10 mouse cellular contexts compared by ENCODE assay signal in the genomic region with DNA sequence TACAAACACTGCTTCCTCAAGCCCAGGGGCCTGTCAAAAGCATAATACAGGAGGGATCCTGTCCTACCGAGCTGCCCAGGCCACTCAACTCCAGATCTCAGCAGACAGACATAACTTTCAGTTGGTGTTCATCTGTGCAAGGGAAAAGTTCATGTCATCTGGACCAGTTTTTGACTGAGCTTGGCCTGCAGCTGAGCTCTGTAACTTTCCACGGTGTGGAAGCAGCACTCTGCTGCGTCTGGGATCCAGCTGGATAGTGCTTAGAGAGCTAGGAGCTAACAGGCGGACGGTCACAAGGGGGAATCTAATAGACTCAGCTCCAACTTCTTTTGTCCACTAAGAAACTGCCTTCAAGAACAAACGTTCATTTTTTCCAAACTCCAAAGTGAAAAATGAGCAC.
A peak's percentile ranks its signal among the peaks of the same experiment; 100 is the strongest.
DNase-seq lines count a peak whose midpoint lies in the region; ATAC-seq lines count a peak whose summit lies in the region.
"Had no signal": no experiment of that assay in that cellular context is flagged by ENCODE, and none has a peak within 500 bp of the region (broad histone marks: within the 10 kb centered on the region; RNA-seq: fewer than 3 reads in every experiment).

No protein-coding gene starts in this region.

- peak; percentile 51 for DNase-seq in NIH3T3 (ENCODE audit: low read depth)
- DNase-seq in embryo, embryonic 11 days: peak; percentile 32
- no peak for DNase-seq in neural tube, embryonic 10.5 days (ENCODE audit: extremely low spot score, low spot score)
- DNase-seq in left cerebral cortex, postnatal 4 days: no peak
- no peak for DNase-seq in thymus, adult 18-20 months

- no peak overlapping the region for H3K4me3 ChIP-seq in heart, embryonic 13.5 days
- no peak overlapping the region for H3K4me3 ChIP-seq in limb, embryonic 12.5 days (replicated peaks)
- H3K4me3 ChIP-seq: erythroblast, embryonic 14.5 days had no signal

- no peak for ATAC-seq in heart, embryonic 13.5 days (ENCODE audit: extremely low read depth, insufficient number of reproducible peaks, low FRiP score, low TSS enrichment)
- no peak for ATAC-seq in limb, embryonic 12.5 days (ENCODE audit: insufficient number of reproducible peaks, insufficient read depth, low FRiP score, low TSS enrichment, low read depth)
- ATAC-seq in megakaryocyte, adult 5-6 weeks (ENCODE audit: poor library complexity, severe bottlenecking): no peak
- ATAC-seq: Patski had no signal

- peaks cover 28% of the 10 kb centered on the region for H3K4me1 ChIP-seq in heart, embryonic 13.5 days
- no peaks in the 10 kb centered on the region for H3K4me1 ChIP-seq in limb, embryonic 12.5 days (replicated peaks)

- no peak overlapping the region for H3K9ac ChIP-seq in heart, embryonic 13.5 days
- no peak overlapping the region for H3K9ac ChIP-seq in limb, embryonic 12.5 days (replicated peaks)

- peak overlapping the region; percentile 41 for H3K27ac ChIP-seq in heart, embryonic 13.5 days (replicated peaks)
- H3K27ac ChIP-seq in limb, embryonic 12.5 days: 0 out of 2 replicates have a peak overlapping the region, but pooled peaks have one; percentile 41

- H3K27me3 ChIP-seq in heart, embryonic 13.5 days (replicated peaks): no peaks in the 10 kb centered on the region
- H3K27me3 ChIP-seq in limb, embryonic 12.5 days: no peaks in the 10 kb centered on the region
- H3K27me3 ChIP-seq: Patski had no signal

- H3K9me3 ChIP-seq in heart, embryonic 13.5 days: no peaks in the 10 kb centered on the region
- H3K9me3 ChIP-seq in limb, embryonic 12.5 days: no peaks in the 10 kb centered on the region

- intact Hi-C loops in left cerebral cortex, postnatal 4 days (cut with DNase I): loop anchor here (10.0 kb wide), 2 partner anchors 356 to 466 kb away; no protein-coding TSS in a partner anchor

- H3K4me2 ChIP-seq in heart, embryonic 13.5 days: 0 out of 2 replicates have a peak overlapping the region, but pooled peaks have one; percentile 25
- H3K4me2 ChIP-seq in limb, embryonic 12.5 days: no peak overlapping the region

- no peaks in the 10 kb centered on the region for H3K36me3 ChIP-seq in heart, embryonic 13.5 days
- no peaks in the 10 kb centered on the region for H3K36me3 ChIP-seq in limb, embryonic 12.5 days

- WGBS in heart, embryonic 13.5 days: 43% methylated on average over 6 of the region's 6 CpGs
- 51% methylated on average over 6 of the region's 6 CpGs for WGBS in limb, embryonic 12.5 days

Comparison
In these comparisons a context has a peak if more than half of its experiments do, and no peak if none do; other contexts are left out.
1. DNase-seq: peak in NIH3T3 (single experiment) and embryo, embryonic 11 days (single experiment); none in neural tube, embryonic 10.5 days (single experiment), left cerebral cortex, postnatal 4 days (single experiment) and thymus, adult 18-20 months (0 of 2).